Mouse (Mus musculus) hindbrain, embryonic 10.5 days (tissue): Measurements from ENCODE around the gene Slc12a8. TPM values are rescaled to one million over a fixed set of nuclear protein-coding genes. Genes with fewer than 3 reads are reported as not detected.

Source experiments
- DNase-seq: peaks from one replicate; pipeline ENCODE4 v3.0.0-alpha.2; 2017; ENCODE audit warnings: low spot score
- H3K27ac ChIP-seq: fragments of 300-500 bp; sonication (generic); 2 replicates; pipeline ENCODE4 v1.5.1; 2016; ENCODE audit warnings: mild to moderate bottlenecking, moderate library complexity
- H3K27me3 ChIP-seq: fragments of 300-500 bp; sonication (generic); 2 replicates; pipeline ENCODE4 v1.6.1; 2016; ENCODE audit warnings: mild to moderate bottlenecking; ENCODE audit not compliant: poor library complexity, insufficient read depth, severe bottlenecking
- H3K36me3 ChIP-seq: fragments of 300-500 bp; sonication (generic); 2 replicates; pipeline ENCODE4 v1.6.1; 2016; ENCODE audit warnings: mild to moderate bottlenecking, moderate library complexity
- H3K4me1 ChIP-seq: fragments of 300-500 bp; sonication (generic); replicated peaks from 2 replicates; pipeline ENCODE4 v1.6.1; 2016; ENCODE audit warnings: mild to moderate bottlenecking
- H3K4me3 ChIP-seq: fragments of 300-500 bp; sonication (generic); 2 replicates; pipeline ENCODE4 v1.5.1; 2016; ENCODE audit warnings: mild to moderate bottlenecking, moderate library complexity
- H3K9me3 ChIP-seq: fragments of 300-500 bp; sonication (generic); 2 replicates; pipeline ENCODE4 v1.6.1; 2016; ENCODE audit warnings: mild to moderate bottlenecking, moderate library complexity
- WGBS: fragments of 180-500 bp; shearing (Covaris S2); methylation state at CpG from one replicate; pipeline ENCODE4 v1.1.7; 2016; 5-methylcytosine and 5-hydroxymethylcytosine counted together
- polyA plus RNA-seq: library from polyadenylated mRNA; unstranded; fragments of >200 nt; fragmentation: Nextera tagmentation; extraction: Ambion mirVana; gene quantifications from 2 replicates; pipeline ENCODE4 v1.2.1, GENCODE M21; 2016

Slc12a8 gene
- polyA plus RNA-seq, 1 experiment from 2014 or later, result 0.81 TPM

GRCm38 (mm10) chr16:33591390-33592067 is 74.4 kb downstream of the Slc12a8 start:
- no peak for DNase-seq
- peak overlapping the region; percentile 87 for H3K27ac ChIP-seq
- H3K27me3 ChIP-seq, result no peaks in the 10 kb centered on the region
- H3K4me1 ChIP-seq, result peaks cover 65% of the 10 kb centered on the region
- H3K9me3 ChIP-seq, result no peaks in the 10 kb centered on the region
- H3K4me3 ChIP-seq, result no peak overlapping the region
- H3K36me3 ChIP-seq, result no peaks in the 10 kb centered on the region
- WGBS, result 79% methylated on average over 10 of the region's 10 CpGs

DNA sequence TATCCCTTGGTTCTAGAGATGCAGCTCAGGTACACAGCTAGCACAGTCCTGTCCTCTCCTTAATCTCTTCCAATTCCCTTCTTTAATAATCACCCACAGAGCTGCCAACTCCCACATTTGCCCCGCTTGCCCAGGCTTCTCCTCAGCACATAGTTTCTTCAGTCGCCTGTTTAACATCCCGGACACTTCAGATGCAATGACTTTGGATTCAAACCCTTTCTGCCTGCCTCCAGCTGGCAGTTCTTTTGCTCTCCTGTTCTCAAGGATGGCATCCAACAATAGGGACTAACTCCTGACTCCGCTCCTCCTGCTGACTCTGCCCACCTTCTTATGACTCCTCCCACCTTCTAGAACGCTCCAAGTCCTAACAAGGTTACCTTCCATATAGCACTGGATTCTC is 75.2 kb downstream of the Slc12a8 start:
- DNase-seq, result no peak
- Histone ChIP-seq H3K36me3 (no peaks in the 10 kb centered on the region), H3K9me3 (no peaks in the 10 kb centered on the region), H3K4me1 (peaks cover 59% of the 10 kb centered on the region), H3K27me3 (no peaks in the 10 kb centered on the region), H3K4me3 (no peak overlapping the region), H3K27ac (peak overlapping the region; percentile 87)
- WGBS, result 96% methylated on average over 5 of the region's 5 CpGs

GRCm38 (mm10) chr16:33593467-33593866 is 76.3 kb downstream of the Slc12a8 start:
- no peak for DNase-seq
- H3K27me3 ChIP-seq, result no peaks in the 10 kb centered on the region
- no peaks in the 10 kb centered on the region for H3K36me3 ChIP-seq
- H3K4me1 ChIP-seq, result peaks cover 54% of the 10 kb centered on the region
- WGBS, result 82% methylated on average over 7 of the region's 7 CpGs
- H3K27ac ChIP-seq, result peak overlapping the region; percentile 87
- no peaks in the 10 kb centered on the region for H3K9me3 ChIP-seq
- no peak overlapping the region for H3K4me3 ChIP-seq

- Histone ChIP-seq H3K27me3 (no peaks in the 10 kb centered on the region), H3K36me3 (no peaks in the 10 kb centered on the region), H3K27ac (peak overlapping the region; percentile 87), H3K9me3 (no peaks in the 10 kb centered on the region), H3K4me3 (no peak overlapping the region), H3K4me1 (peaks cover 48% of the 10 kb centered on the region)
- DNase-seq, result peak; percentile 69
- WGBS, result 30% methylated on average over 7 of the region's 7 CpGs
Observed at GRCm38 (mm10) chr16:33594037-33594771, 77.1 kb downstream of the Slc12a8 start.

DNA sequence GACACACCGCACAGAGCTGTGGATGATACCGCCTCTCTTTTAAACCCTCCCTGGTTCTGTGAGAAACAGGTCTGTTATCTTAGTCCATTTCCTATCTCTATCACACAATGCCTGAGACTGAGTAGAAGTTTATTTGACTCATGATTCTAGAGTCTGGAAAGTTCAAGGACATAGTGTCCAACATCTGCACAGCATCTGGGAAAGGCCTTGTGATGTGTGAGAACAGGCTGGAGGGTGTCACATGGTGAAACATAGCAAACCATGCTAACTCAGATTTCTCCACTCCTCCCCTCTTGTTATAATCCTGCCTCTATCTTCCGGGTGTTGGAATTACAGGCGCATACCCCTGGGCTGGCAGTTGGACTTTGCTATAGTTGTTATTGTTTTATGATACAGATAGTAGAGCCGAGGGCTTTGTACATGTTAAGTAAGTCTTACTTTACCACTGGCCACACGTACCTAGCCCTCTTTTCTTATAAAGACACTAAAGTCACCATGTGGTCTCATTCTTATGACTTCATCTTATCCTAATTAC is 78.2 kb downstream of the Slc12a8 start:
- no peak for DNase-seq
- WGBS, result 89% methylated on average over 6 of the region's 6 CpGs
- H3K27ac ChIP-seq, result 0 out of 2 replicates have a peak overlapping the region, but pooled peaks have one; percentile 87

GRCm38 (mm10) chr16:33596213-33596612 is 79.1 kb downstream of the Slc12a8 start:
- Histone ChIP-seq H3K4me3 (no peak overlapping the region), H3K27ac (0 out of 2 replicates have a peak overlapping the region, but pooled peaks have one; percentile 46), H3K4me1 (peaks cover 38% of the 10 kb centered on the region), H3K27me3 (no peaks in the 10 kb centered on the region), H3K36me3 (no peaks in the 10 kb centered on the region), H3K9me3 (no peaks in the 10 kb centered on the region)
- 89% methylated on average over 4 of the region's 4 CpGs for WGBS
- no peak for DNase-seq

More for the DNA sequence above, 78.2 kb downstream of the Slc12a8 start:
- Histone ChIP-seq H3K4me3 (no peak overlapping the region), H3K27me3 (no peaks in the 10 kb centered on the region), H3K9me3 (no peaks in the 10 kb centered on the region), H3K4me1 (peaks cover 38% of the 10 kb centered on the region), H3K36me3 (no peaks in the 10 kb centered on the region)

DNA sequence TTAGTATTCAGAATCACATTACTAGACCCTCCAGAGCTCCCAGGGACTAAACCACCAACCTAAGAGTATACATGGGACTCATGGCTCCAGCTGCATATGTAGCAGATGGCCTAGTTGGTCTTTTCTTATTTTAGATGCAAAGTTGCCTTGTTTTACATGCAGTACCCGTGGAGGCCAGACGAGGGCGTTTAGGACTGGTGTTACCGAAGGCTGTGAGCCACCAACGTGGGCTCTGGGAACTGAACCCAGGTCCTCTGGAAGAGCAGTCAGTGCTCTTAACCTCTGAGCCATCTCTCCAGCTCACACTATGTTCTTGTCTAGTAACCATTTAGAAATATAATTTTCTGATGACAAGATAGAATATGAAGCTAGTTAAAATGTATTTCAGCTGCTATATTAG is 83.1 kb downstream of the Slc12a8 start:
- WGBS, result 33% methylated on average over 5 of the region's 5 CpGs
- Histone ChIP-seq H3K9me3 (no peaks in the 10 kb centered on the region; the same call in 1 of the 2 replicates), H3K27me3 (no peaks in the 10 kb centered on the region), H3K36me3 (0 out of 2 replicates have a peak, but pooled peaks cover 5% of the 10 kb centered on the region), H3K4me3 (no peak overlapping the region), H3K4me1 (peaks cover 7% of the 10 kb centered on the region), H3K27ac (no peak overlapping the region)
- peak; percentile 48 for DNase-seq

GRCm38 (mm10) chr16:33601299-33601698 is 84.2 kb downstream of the Slc12a8 start:
- Histone ChIP-seq H3K4me3 (no peak overlapping the region), H3K27ac (no peak overlapping the region), H3K36me3 (0 out of 2 replicates have a peak, but pooled peaks cover 5% of the 10 kb centered on the region), H3K9me3 (no peaks in the 10 kb centered on the region; the same call in 1 of the 2 replicates), H3K27me3 (no peaks in the 10 kb centered on the region), H3K4me1 (peaks cover 15% of the 10 kb centered on the region)
- WGBS, result 95% methylated on average over 8 of the region's 8 CpGs
- DNase-seq, result no peak

GRCm38 (mm10) chr16:33605647-33606596 is 88.8 kb downstream of the Slc12a8 start:
- H3K36me3 ChIP-seq, result 0 out of 2 replicates have a peak, but pooled peaks cover 5% of the 10 kb centered on the region
- H3K4me3 ChIP-seq, result no peak overlapping the region
- H3K27ac ChIP-seq, result peak overlapping the region; percentile 90
- H3K9me3 ChIP-seq, result no peaks in the 10 kb centered on the region; the same call in 1 of the 2 replicates
- H3K27me3 ChIP-seq, result 0 out of 2 replicates have a peak, but pooled peaks cover 2% of the 10 kb centered on the region
- peaks cover 47% of the 10 kb centered on the region for H3K4me1 ChIP-seq
- DNase-seq, result peak; percentile 84
- 11% methylated on average over 9 of the region's 9 CpGs for WGBS

- Histone ChIP-seq H3K4me3 (no peak overlapping the region), H3K27ac (peak overlapping the region; percentile 90), H3K27me3 (0 out of 2 replicates have a peak, but pooled peaks cover 2% of the 10 kb centered on the region), H3K9me3 (no peaks in the 10 kb centered on the region; the same call in 1 of the 2 replicates), H3K4me1 (peaks cover 53% of the 10 kb centered on the region), H3K36me3 (0 out of 2 replicates have a peak, but pooled peaks cover 5% of the 10 kb centered on the region)
- 47% methylated on average over 8 of the region's 8 CpGs for WGBS
- no peak for DNase-seq
Observed at GRCm38 (mm10) chr16:33606691-33607532, 89.8 kb downstream of the Slc12a8 start.

GRCm38 (mm10) chr16:33609554-33609953 is 92.4 kb downstream of the Slc12a8 start:
- Histone ChIP-seq H3K4me1 (peaks cover 53% of the 10 kb centered on the region), H3K9me3 (no peaks in the 10 kb centered on the region; the same call in 1 of the 2 replicates)

More at GRCm38 (mm10) chr16:33609554-33609953, 92.4 kb downstream of the Slc12a8 start:
- 93% methylated on average over 2 of the region's 2 CpGs for WGBS
- H3K27ac ChIP-seq, result peak overlapping the region; percentile 90
- H3K27me3 ChIP-seq, result 0 out of 2 replicates have a peak, but pooled peaks cover 2% of the 10 kb centered on the region
- no peaks in the 10 kb centered on the region for H3K36me3 ChIP-seq
- no peak overlapping the region for H3K4me3 ChIP-seq
- DNase-seq, result no peak
